Mouse (Mus musculus) lung, postnatal 0 days (tissue): ENCODE results near the gene Gm11146.

Experiments used
- CTCF ChIP-seq: IDR thresholded peaks from 2 replicates; pipeline ENCODE4 v1.5.1; 2016; ENCODE audit warnings: antibody characterized with exemption, mild to moderate bottlenecking
- EP300 ChIP-seq: IDR thresholded peaks from 2 replicates; pipeline ENCODE4 v1.6.1; 2016; ENCODE audit warnings: antibody characterized with exemption, mild to moderate bottlenecking, control low read depth

GRCm38 (mm10) chr16:77593828-77594421 lies 8.0 kb downstream of the Gm11146 start:
- TF ChIP-seq CTCF (no peak), EP300 (0 out of 2 replicates have a peak, but pooled peaks have one; percentile 12)
